7 mouse cellular contexts compared by ENCODE assay signal in the genomic region with DNA sequence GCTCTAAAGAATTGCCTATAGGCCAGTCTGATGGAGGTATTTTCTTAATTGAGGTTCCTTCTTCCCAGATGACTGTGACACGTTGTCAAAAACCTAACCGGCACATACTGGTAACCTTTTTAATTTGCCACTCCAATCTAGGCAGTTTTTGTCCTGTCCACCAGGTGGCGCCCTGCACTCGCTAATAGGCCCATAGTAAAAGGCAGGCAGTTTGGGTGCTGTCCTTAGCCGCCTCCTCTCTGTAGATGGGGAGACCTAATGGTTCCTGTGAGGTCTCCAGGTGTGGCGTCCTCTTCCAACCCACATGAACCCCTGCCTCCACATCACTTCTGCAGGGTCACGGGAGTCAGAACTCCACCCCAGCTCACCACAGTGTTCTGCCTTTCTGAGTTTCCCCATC. TPM values are rescaled to one million over a fixed set of nuclear protein-coding genes. Genes with fewer than 3 reads are reported as not detected.
A peak's percentile ranks its signal among the peaks of the same experiment; 100 is the strongest.
DNase-seq lines count a peak whose midpoint lies in the region; ATAC-seq and TF ChIP-seq lines count a peak whose summit lies in the region.

No protein-coding gene starts in this region.

- H3K36me3 ChIP-seq in hindbrain, embryonic 13.5 days, result no peaks in the 10 kb centered on the region

- 7% methylated on average over 7 of the region's 7 CpGs for WGBS in hindbrain, embryonic 13.5 days

- no peaks in the 10 kb centered on the region for H3K9me3 ChIP-seq in hindbrain, embryonic 13.5 days

- no peak overlapping the region for H3K27ac ChIP-seq in hindbrain, embryonic 13.5 days
- no peak overlapping the region for H3K27ac ChIP-seq in left cerebral cortex, adult 2 months

- DNase-seq in NIH3T3 (ENCODE audit: low read depth), result peak; percentile 86
- peak; percentile 51 for DNase-seq in c-Kit-negative CD71-positive TER-119-positive erythroid progenitor cells, embryonic 14.5 days (ENCODE audit: low read depth, low spot score)
- peak; percentile 81 to 84 for DNase-seq in left cerebral cortex, adult 2 months (ENCODE audit: extremely low spot score in 1 of 2, low spot score in 2 of 2)
- DNase-seq in mesoderm, embryonic 11.5 days (ENCODE audit: low read depth, low spot score), result peak; percentile 78
- peak; percentile 70 for DNase-seq in skeletal muscle tissue, adult 2 months (ENCODE audit: low read depth, low spot score)

- H3K4me1 ChIP-seq in hindbrain, embryonic 13.5 days (replicated peaks), result 0 out of 2 replicates have a peak, but pooled peaks cover 4% of the 10 kb centered on the region

- H3K27me3 ChIP-seq in hindbrain, embryonic 13.5 days, result peaks cover 47% of the 10 kb centered on the region

- intact Hi-C loops in left cerebral cortex, adult 2 months (cut with DNase I), result loop anchor here (1.0 to 5.0 kb wide), 3 partner anchors 151 to 416 kb away; no protein-coding TSS in a partner anchor

- H3K4me2 ChIP-seq in hindbrain, embryonic 13.5 days, result no peak overlapping the region

- peak; percentile 62 for ATAC-seq in erythroid progenitor cell, adult 5-6 weeks (replicated peaks; ENCODE audit: low FRiP score, poor library complexity, severe bottlenecking)
- 0 out of 2 replicates have a peak, but pooled peaks have one; percentile 45 for ATAC-seq in hindbrain, embryonic 13.5 days (ENCODE audit: low FRiP score)

- H3K4me3 ChIP-seq in hindbrain, embryonic 13.5 days, result no peak overlapping the region
- H3K4me3 ChIP-seq in left cerebral cortex, adult 2 months, result no peak overlapping the region

- peak; percentile 94 for TF ChIP-seq CTCF in left cerebral cortex, adult 2 months (IDR thresholded peaks at IDR 0.05)

- no peak overlapping the region for H3K9ac ChIP-seq in hindbrain, embryonic 13.5 days

RNA-seq across cellular contexts. Expression of a gene that starts 18.7 kb away (rescaled TPM):
- total RNA-seq in erythroid progenitor cell, adult 5-6 weeks (2015; ENCODE audit: low replicate concordance), result not detected in 2 replicates
- total RNA-seq in erythroid progenitor cell, adult 5-6 weeks (2017; ENCODE audit: low replicate concordance), result not detected in 2 replicates
- 1.2 and 1.7 TPM in 2 replicates for polyA plus RNA-seq in hindbrain, embryonic 13.5 days (2015; fragmentation: Nextera tagmentation; extraction: Ambion mirVana)
- total RNA-seq in left cerebral cortex, adult 2 months (2021), result 1 to 10 TPM; 3.6 TPM

Comparison
In these comparisons a context has a peak if more than half of its experiments do, and no peak if none do; other contexts are left out.
1. RNA of a gene that starts 18.7 kb away (total RNA-seq): 3.6 TPM in left cerebral cortex, adult 2 months; not detected in erythroid progenitor cell, adult 5-6 weeks; every median in the first group is over 4 times any median in the second.
2. Peak in every context shown above with its lines, with median percentiles within 50 percentile points of each other: DNase-seq.